Mouse (Mus musculus) MEL (cell line): ENCODE results near the gene Ffar1. TPM values are rescaled to one million over a fixed set of nuclear protein-coding genes. Genes with fewer than 3 reads are reported as not detected.

Experiments used
- DNase-seq: peaks from one replicate; pipeline ENCODE4 v3.0.0; 2011; ENCODE audit warnings: low read depth, low spot score
- H3K27ac ChIP-seq: 2 replicates; pipeline ENCODE4 v1.5.1; 2012; ENCODE audit warnings: low read depth, mild to moderate bottlenecking, control low read depth, low read length, moderate library complexity; ENCODE audit not compliant: control insufficient read depth
- H3K27me3 ChIP-seq, 2 experiments: fragments of 150-350 bp in 1 of 2; sonication (generic) in 1 of 2; 2 replicates each; pipeline ENCODE4 v1.6.1; 2012; ENCODE audit warnings: low read length in 2 of 2, mild to moderate bottlenecking in 2 of 2, improper control_type of control experiment in 1 of 2, moderate library complexity in 1 of 2; ENCODE audit not compliant: insufficient read depth in 2 of 2, control insufficient read depth in 1 of 2
- H3K36me3 ChIP-seq, 2 experiments: 2 replicates each; pipeline ENCODE4 v1.6.1; 2012 to 2014; ENCODE audit warnings: low read length in 2 of 2, improper control_type of control experiment in 1 of 2, inconsistent platforms in 1 of 2, mild to moderate bottlenecking in 1 of 2; ENCODE audit not compliant: insufficient read depth in 2 of 2, control insufficient read depth in 1 of 2
- H3K4me1 ChIP-seq, 2 experiments: fragments of 150-350 bp in 1 of 2; sonication (generic) in 1 of 2; 2 replicates each; pipeline ENCODE4 v1.6.1; 2012; ENCODE audit warnings: low read length in 2 of 2, improper control_type of control experiment in 1 of 2, mild to moderate bottlenecking in 1 of 2; ENCODE audit not compliant: insufficient read depth in 2 of 2, control insufficient read depth in 1 of 2
- H3K4me3 ChIP-seq, 2 experiments: fragments of 150-350 bp in 1 of 2; sonication (generic) in 1 of 2; 2 replicates each; pipeline ENCODE4 v1.5.1; 2012; ENCODE audit warnings: low read depth in 2 of 2, low read length in 2 of 2, mild to moderate bottlenecking in 2 of 2, moderate library complexity in 2 of 2, control low read depth in 1 of 2, improper control_type of control experiment in 1 of 2; ENCODE audit not compliant: control insufficient read depth in 1 of 2, insufficient read depth in 1 of 2
- H3K79me2 ChIP-seq: 2 replicates; pipeline ENCODE4 v1.6.1; 2012; ENCODE audit warnings: mild to moderate bottlenecking, low read length, moderate library complexity; ENCODE audit not compliant: control insufficient read depth, poor library complexity, insufficient read depth
- H3K9ac ChIP-seq: 2 replicates; pipeline ENCODE4 v1.6.1; 2012; ENCODE audit warnings: low read depth, mild to moderate bottlenecking, control low read depth, low read length, moderate library complexity; ENCODE audit not compliant: control insufficient read depth, poor library complexity, severe bottlenecking
- H3K9me3 ChIP-seq: fragments of 150-350 bp; sonication (generic); replicated peaks from 2 replicates; pipeline ENCODE4 v1.6.1; 2012; ENCODE audit warnings: mild to moderate bottlenecking, low read length, improper control_type of control experiment, moderate library complexity; ENCODE audit not compliant: insufficient read depth
- CHD1 ChIP-seq: IDR thresholded peaks from 2 replicates; pipeline ENCODE4 v1.6.1; 2012; ENCODE audit warnings: low read depth, mild to moderate bottlenecking, inconsistent platforms, low read length, improper control_type of control experiment
- CHD2 ChIP-seq: IDR thresholded peaks from 2 replicates; pipeline ENCODE4 v1.6.1; 2011; ENCODE audit warnings: low read length, improper control_type of control experiment
- CTCF ChIP-seq, 3 experiments: IDR thresholded peaks in 2 of 3; conservative IDR thresholded peaks in 1 of 3; 2 replicates each; pipeline ENCODE4 v1.5.1; 2011 to 2012; ENCODE audit warnings: low read length in 3 of 3, low read depth in 2 of 3, mild to moderate bottlenecking in 2 of 3, improper control_type of control experiment in 1 of 3, inconsistent platforms in 1 of 3, mixed read lengths in 1 of 3, moderate library complexity in 1 of 3; ENCODE audit not compliant: control insufficient read depth in 1 of 3, insufficient read depth in 1 of 3, poor library complexity in 1 of 3, severe bottlenecking in 1 of 3
- E2F4 ChIP-seq: IDR thresholded peaks from 2 replicates; pipeline ENCODE4 v1.6.1; 2011; ENCODE audit warnings: low read depth, low read length, improper control_type of control experiment, borderline replicate concordance
- ELF1 ChIP-seq: IDR thresholded peaks from 2 replicates; pipeline ENCODE4 v1.6.1; 2014; ENCODE audit warnings: low read depth, mild to moderate bottlenecking, inconsistent platforms, low read length, improper control_type of control experiment, moderate library complexity
- EP300 ChIP-seq, 2 experiments: IDR thresholded peaks; 2 replicates each; pipeline ENCODE4 v1.6.1; 2011; ENCODE audit warnings: improper control_type of control experiment in 2 of 2, low read length in 2 of 2, low read depth in 1 of 2, mild to moderate bottlenecking in 1 of 2
- HCFC1 ChIP-seq: IDR thresholded peaks from 2 replicates; pipeline ENCODE4 v1.6.1; 2012; ENCODE audit warnings: low read depth, mild to moderate bottlenecking, inconsistent platforms, low read length, improper control_type of control experiment, moderate library complexity
- JUND ChIP-seq: IDR thresholded peaks from 2 replicates; pipeline ENCODE4 v1.6.1; 2011; ENCODE audit warnings: low read depth, mild to moderate bottlenecking, improper control_type of control experiment, low read length
- KAT2A ChIP-seq: conservative IDR thresholded peaks from 2 replicates; pipeline ENCODE4 v1.6.1; 2012; ENCODE audit warnings: low read depth, low read length, improper control_type of control experiment, inconsistent platforms
- MAFK ChIP-seq: IDR thresholded peaks from 2 replicates; pipeline ENCODE4 v1.6.1; 2011; ENCODE audit warnings: low read depth, mild to moderate bottlenecking, low read length, improper control_type of control experiment, borderline replicate concordance
- MEF2A ChIP-seq: IDR thresholded peaks from 2 replicates; pipeline ENCODE4 v1.6.1; 2014; ENCODE audit warnings: low read depth, mild to moderate bottlenecking, inconsistent platforms, low read length, improper control_type of control experiment; ENCODE audit not compliant: poor library complexity, insufficient replicate concordance, severe bottlenecking; ENCODE audit errors: extremely low read depth
- MXI1 ChIP-seq: IDR thresholded peaks from 2 replicates; pipeline ENCODE4 v1.6.1; 2011; ENCODE audit warnings: mild to moderate bottlenecking, low read depth, low read length, improper control_type of control experiment
- MYB ChIP-seq: IDR thresholded peaks from 2 replicates; pipeline ENCODE4 v1.6.1; 2011; ENCODE audit warnings: mild to moderate bottlenecking, low read depth, low read length, improper control_type of control experiment
- MYC ChIP-seq: IDR thresholded peaks from 2 replicates; pipeline ENCODE4 v1.6.1; 2011; ENCODE audit warnings: low read depth, mild to moderate bottlenecking, low read length, improper control_type of control experiment, moderate library complexity
- NRF1 ChIP-seq: IDR thresholded peaks from 2 replicates; pipeline ENCODE4 v1.6.1; 2014; ENCODE audit warnings: low read depth, mild to moderate bottlenecking, inconsistent platforms, low read length, improper control_type of control experiment, moderate library complexity; ENCODE audit not compliant: poor library complexity, insufficient read depth, severe bottlenecking
- POLR2A ChIP-seq, 2 experiments: IDR thresholded peaks; 2 replicates each; pipeline ENCODE4 v1.6.1; 2011 to 2012; ENCODE audit warnings: low read length in 2 of 2, mild to moderate bottlenecking in 2 of 2, control low read depth in 1 of 2, improper control_type of control experiment in 1 of 2, low read depth in 1 of 2, moderate library complexity in 1 of 2; ENCODE audit not compliant: control insufficient read depth in 1 of 2, insufficient read depth in 1 of 2, poor library complexity in 1 of 2
- POLR2AphosphoS5 ChIP-seq: IDR thresholded peaks from 2 replicates; pipeline ENCODE4 v1.6.1; 2012; ENCODE audit warnings: low read depth, borderline replicate concordance, mild to moderate bottlenecking, inconsistent platforms, low read length, moderate library complexity, mixed read lengths
- RAD21 ChIP-seq: IDR thresholded peaks from 2 replicates; pipeline ENCODE4 v1.6.1; 2011; ENCODE audit warnings: mild to moderate bottlenecking, low read depth, low read length, improper control_type of control experiment
- RCOR1 ChIP-seq: IDR thresholded peaks from 2 replicates; pipeline ENCODE4 v1.6.1; 2012; ENCODE audit warnings: low read depth, mild to moderate bottlenecking, inconsistent platforms, low read length, improper control_type of control experiment
- SIN3A ChIP-seq: IDR thresholded peaks from 2 replicates; pipeline ENCODE4 v1.6.1; 2012; ENCODE audit warnings: low read length, improper control_type of control experiment, inconsistent platforms
- SMC3 ChIP-seq: IDR thresholded peaks from 2 replicates; pipeline ENCODE4 v1.6.1; 2011; ENCODE audit warnings: low read depth, low read length, improper control_type of control experiment
- TCF12 ChIP-seq: IDR thresholded peaks from 2 replicates; pipeline ENCODE4 v1.6.1; 2014; ENCODE audit warnings: low read depth, mild to moderate bottlenecking, inconsistent platforms, low read length, improper control_type of control experiment, moderate library complexity
- UBTF ChIP-seq: IDR thresholded peaks from 2 replicates; pipeline ENCODE4 v1.6.1; 2012; ENCODE audit warnings: low read depth, mild to moderate bottlenecking, inconsistent platforms, low read length, improper control_type of control experiment, moderate library complexity, borderline replicate concordance; ENCODE audit not compliant: insufficient read depth
- USF1 ChIP-seq: IDR thresholded peaks from 2 replicates; pipeline ENCODE4 v1.6.1; 2014; ENCODE audit warnings: low read depth, mild to moderate bottlenecking, inconsistent platforms, low read length, improper control_type of control experiment, moderate library complexity
- ZC3H11A ChIP-seq: IDR thresholded peaks from 2 replicates; pipeline ENCODE4 v1.6.1; 2012; ENCODE audit warnings: low read depth, mild to moderate bottlenecking, inconsistent platforms, low read length, improper control_type of control experiment
- polyA plus RNA-seq, 2 experiments: library from polyadenylated mRNA; stranded (reverse) in 1 of 2; unstranded in 1 of 2; fragments of >175 nt in 1 of 2; fragments of >200 nt in 1 of 2; gene quantifications; 2 replicates each; pipeline versions ENCODE4 v1.2.1 to v1.2.4; 2012; ENCODE audit warnings: low replicate concordance in 2 of 2, low read depth in 1 of 2; ENCODE audit not compliant: insufficient read length in 2 of 2, insufficient read depth in 1 of 2, missing spikeins in 1 of 2
- total RNA-seq: library from RNA; depleted of rRNA; stranded (reverse); fragments of 300-350 nt; gene quantifications from 2 replicates; pipeline ENCODE4 v1.2.3, GENCODE M21; 2012

The Ffar1 gene
- total and polyA plus RNA-seq, 3 experiments, result not detected

- Histone ChIP-seq H3K27me3 (peaks cover 0 to under 1% of the 10 kb centered on the region in 2 experiments; a peak in 1 of 4 replicates), H3K4me3 (no peak overlapping the region), H3K9me3 (no peaks in the 10 kb centered on the region), H3K36me3 (no peaks in the 10 kb centered on the region), H3K4me1 (no peaks in the 10 kb centered on the region), H3K9ac (no peak overlapping the region), H3K79me2 (no peaks in the 10 kb centered on the region), H3K27ac (no peak overlapping the region)
- DNase-seq, result peak; percentile 12
- TF ChIP-seq MYC, result no peak
- TF ChIP-seq POLR2AphosphoS5, result no peak
- 0 out of 2 replicates have a peak, but pooled peaks have one; percentile 25 for TF ChIP-seq ZC3H11A
- no peak for TF ChIP-seq MYB
- peak; percentile 54 for TF ChIP-seq RAD21
- TF ChIP-seq SMC3, result peak; percentile 55
- no peak for TF ChIP-seq MAFK
- TF ChIP-seq MEF2A, result no peak
- TF ChIP-seq E2F4, result no peak
- TF ChIP-seq CTCF (IDR thresholded peaks at IDR 0.05 in 2 of 3, conservative IDR thresholded peaks at IDR 0.05 in 1 of 3; ENCODE audit: control insufficient read depth in 1 of 3, insufficient read depth in 1 of 3, low read depth in 2 of 3, low read length in 3 of 3, poor library complexity in 1 of 3, severe bottlenecking in 1 of 3), result peak; percentile 19 to 60 (median 55)
Observed at GRCm38 (mm10) chr7:30904042-30904441, 42.7 kb upstream of the Ffar1 start.

GRCm38 (mm10) chr7:30895217-30895616, 33.9 kb upstream of the Ffar1 start:
- Histone ChIP-seq H3K79me2 (no peaks in the 10 kb centered on the region), H3K4me1 (no peaks in the 10 kb centered on the region), H3K9me3 (no peaks in the 10 kb centered on the region), H3K27ac (no peak overlapping the region), H3K9ac (no peak overlapping the region), H3K36me3 (no peaks in the 10 kb centered on the region)
- DNase-seq, result no peak
- TF ChIP-seq CHD2 (no peak), POLR2A (IDR thresholded peaks at IDR 0.05; ENCODE audit: control insufficient read depth in 1 of 2, insufficient read depth in 1 of 2, low read depth in 1 of 2, low read length in 2 of 2, poor library complexity in 1 of 2) (no peak), RCOR1 (no peak)
- TF ChIP-seq, all 39 proteins: peak for 0
- peaks cover under 1 to 2% of the 10 kb centered on the region in 2 experiments; a peak in 3 of 4 replicates for H3K27me3 ChIP-seq
- no peak overlapping the region for H3K4me3 ChIP-seq

- H3K36me3 ChIP-seq, result no peaks in the 10 kb centered on the region
- H3K27ac ChIP-seq, result no peak overlapping the region
- no peaks in the 10 kb centered on the region for H3K9me3 ChIP-seq
- H3K9ac ChIP-seq, result no peak overlapping the region
- no peak overlapping the region for H3K4me3 ChIP-seq
- DNase-seq, result no peak
- TF ChIP-seq UBTF (no peak), ELF1 (no peak), EP300 (IDR thresholded peaks at IDR 0.05; ENCODE audit: low read depth in 1 of 2, low read length in 2 of 2) (no peak), NRF1 (no peak), TCF12 (no peak), CTCF (IDR thresholded peaks at IDR 0.05 in 2 of 3, conservative IDR thresholded peaks at IDR 0.05 in 1 of 3; ENCODE audit: control insufficient read depth in 1 of 3, insufficient read depth in 1 of 3, low read depth in 2 of 3, low read length in 3 of 3, poor library complexity in 1 of 3, severe bottlenecking in 1 of 3) (no peak), SIN3A (no peak), SMC3 (no peak), HCFC1 (no peak), CHD1 (no peak), KAT2A (no peak), MXI1 (no peak), JUND (no peak), E2F4 (no peak), POLR2A (IDR thresholded peaks at IDR 0.05; ENCODE audit: control insufficient read depth in 1 of 2, insufficient read depth in 1 of 2, low read depth in 1 of 2, low read length in 2 of 2, poor library complexity in 1 of 2) (no peak), MEF2A (no peak), USF1 (no peak), MYB (no peak)
- TF ChIP-seq, all 39 proteins: peak for 0
- H3K79me2 ChIP-seq, result no peaks in the 10 kb centered on the region
- H3K4me1 ChIP-seq, result no peaks in the 10 kb centered on the region
- peaks cover 2% of the 10 kb centered on the region in 2 experiments; a peak in 3 of 4 replicates for H3K27me3 ChIP-seq
Observed at GRCm38 (mm10) chr7:30892515-30892914, 31.2 kb upstream of the Ffar1 start.
